Mouse (Mus musculus): ENCODE measurements around the gene Polr2c. TPM values are rescaled to one million over a fixed set of nuclear protein-coding genes. Genes with fewer than 3 reads are reported as not detected.

Polr2c gene
- total and polyA plus RNA-seq, 3 experiments = 93.2 to 141 (median 120) TPM

- peak; percentile 34 for DNase-seq (ENCODE audit: extremely low read depth)
- in situ Hi-C loops (cut with MboI; ENCODE audit: low pct_ligation_motif_present, low pct_unique_long_range_greater_than_20kb, low sequenced_read_pairs) (no loop called here), dilution Hi-C loops (cut with MboI; ENCODE audit: extremely low pct_ligation_motif_present, extremely low pct_unique_long_range_greater_than_20kb, low sequenced_read_pairs) (no loop called here)
- no peaks in the 10 kb centered on the region for H3K79me2 ChIP-seq (replicated peaks; ENCODE audit: control insufficient read depth, extremely low read depth, insufficient read depth, poor library complexity, severe bottlenecking)
- no peak overlapping the region for H3K27ac ChIP-seq (ENCODE audit: insufficient read depth, low read depth)
- TF ChIP-seq MAX (IDR thresholded peaks at IDR 0.05; ENCODE audit: low read length) (peak; percentile 25; the same call in 1 of the 2 replicates), SIN3A (IDR thresholded peaks at IDR 0.05; ENCODE audit: low read length) (no peak), MAFK (IDR thresholded peaks at IDR 0.05; ENCODE audit: insufficient replicate concordance, low read length) (no peak), BHLHE40 (IDR thresholded peaks at IDR 0.05; ENCODE audit: low read depth, low read length) (0 out of 2 replicates have a peak, but pooled peaks have one; percentile 13), POLR2A (IDR thresholded peaks at IDR 0.05; ENCODE audit: low read depth, low read length) (no peak), ETS1 (conservative IDR thresholded peaks at IDR 0.05; ENCODE audit: low read depth, low read length) (0 out of 2 replicates have a peak, but pooled peaks have one; percentile 21)
- no peak overlapping the region for H3K9ac ChIP-seq (ENCODE audit: insufficient read depth, low read depth)
- H3K4me1 ChIP-seq (ENCODE audit: control insufficient read depth in 1 of 2, insufficient read depth in 2 of 2) = peaks cover 38 to 69% of the 10 kb centered on the region in 2 experiments
- no peaks in the 10 kb centered on the region for H3K9me3 ChIP-seq (replicated peaks; ENCODE audit: low read length)
- H3K4me2 ChIP-seq (ENCODE audit: insufficient read depth, low read depth, poor library complexity, severe bottlenecking) = no peak overlapping the region
- H3K27me3 ChIP-seq (replicated peaks) = no peaks in the 10 kb centered on the region
- H3K4me3 ChIP-seq (replicated peaks in 1 of 3; ENCODE audit: low read depth in 2 of 3, low read length in 2 of 3, poor library complexity in 1 of 3) = peak overlapping the region in 1 of 3 experiments; percentile 6
- no peaks in the 10 kb centered on the region for H3K36me3 ChIP-seq (replicated peaks in 1 of 2; ENCODE audit: control insufficient read depth in 1 of 2, insufficient read depth in 1 of 2, low read length in 1 of 2)
Measured at GRCm38 (mm10) chr8:94810855-94811254, 46.4 kb upstream of the Polr2c start.

GRCm38 (mm10) chr8:94811654-94812053 lies 45.6 kb upstream of the Polr2c start:
- no peaks in the 10 kb centered on the region for H3K9me3 ChIP-seq (replicated peaks; ENCODE audit: low read length)
- in situ Hi-C loops (cut with MboI; ENCODE audit: low pct_ligation_motif_present, low pct_unique_long_range_greater_than_20kb, low sequenced_read_pairs) = no loop called here
- no peak overlapping the region for H3K9ac ChIP-seq (ENCODE audit: insufficient read depth, low read depth)
- H3K4me1 ChIP-seq (ENCODE audit: control insufficient read depth in 1 of 2, insufficient read depth in 2 of 2) = peaks cover 38 to 65% of the 10 kb centered on the region in 2 experiments
- no peak for DNase-seq (ENCODE audit: extremely low read depth)
- no peak for TF ChIP-seq USF1 (IDR thresholded peaks at IDR 0.05; ENCODE audit: low read depth, low read length)
- TF ChIP-seq ZMIZ1 (IDR thresholded peaks at IDR 0.05; ENCODE audit: low read depth, low read length) = no peak
- TF ChIP-seq JUN (IDR thresholded peaks at IDR 0.05; ENCODE audit: insufficient read depth, low read depth, low read length) = no peak
- TF ChIP-seq CHD2 (IDR thresholded peaks at IDR 0.05; ENCODE audit: low read length) = no peak
- TF ChIP-seq MYC (IDR thresholded peaks at IDR 0.05; ENCODE audit: low read depth, low read length) = no peak
- no peak for TF ChIP-seq ETS1 (conservative IDR thresholded peaks at IDR 0.05; ENCODE audit: low read depth, low read length)
- TF ChIP-seq GABPA (IDR thresholded peaks at IDR 0.05; ENCODE audit: insufficient replicate concordance, low read depth, low read length) = no peak
- TF ChIP-seq RAD21 (IDR thresholded peaks at IDR 0.05; ENCODE audit: low read depth, low read length) = no peak
- no peak for TF ChIP-seq ZNF384 (IDR thresholded peaks at IDR 0.05; ENCODE audit: low read depth, low read length)
- no peaks in the 10 kb centered on the region for H3K27me3 ChIP-seq (replicated peaks)
- dilution Hi-C loops (cut with MboI; ENCODE audit: extremely low pct_ligation_motif_present, extremely low pct_unique_long_range_greater_than_20kb, low sequenced_read_pairs) = no loop called here
- H3K4me3 ChIP-seq (replicated peaks in 1 of 3; ENCODE audit: low read depth in 2 of 3, low read length in 2 of 3, poor library complexity in 1 of 3) = peak overlapping the region in 1 of 3 experiments; percentile 6
- no peaks in the 10 kb centered on the region for H3K36me3 ChIP-seq (replicated peaks in 1 of 2; ENCODE audit: control insufficient read depth in 1 of 2, insufficient read depth in 1 of 2, low read length in 1 of 2)
- H3K79me2 ChIP-seq (replicated peaks; ENCODE audit: control insufficient read depth, extremely low read depth, insufficient read depth, poor library complexity, severe bottlenecking) = no peaks in the 10 kb centered on the region
- 0 out of 2 replicates have a peak overlapping the region, but pooled peaks have one; percentile 4 for H3K27ac ChIP-seq (ENCODE audit: insufficient read depth, low read depth)
- H3K4me2 ChIP-seq (ENCODE audit: insufficient read depth, low read depth, poor library complexity, severe bottlenecking) = no peak overlapping the region; the same call in 1 of the 2 replicates

Measured in CH12.LX (cell line).